Mouse (Mus musculus): ENCODE results near the gene Rpl18a.

Gene Rpl18a

GRCm38 (mm10) chr8:70897021-70897680 is at the start of gene Rpl18a:
Gene Rpl18a, minus strand, starts transcription at chr8:70897412.
- DNase-seq (ENCODE audit: low spot score), result peak; percentile 100

- DNase-seq (ENCODE audit: low spot score), result no peak
These were observed 46.0 kb upstream of the Rpl18a start for GRCm38 (mm10) chr8:70943187-70943586.

GRCm38 (mm10) chr8:70941478-70941877 is 44.3 kb upstream of the Rpl18a start:
- DNase-seq (ENCODE audit: low spot score), result no peak

GRCm38 (mm10) chr8:70937200-70937599 is 40.0 kb upstream of the Rpl18a start:
- peak; percentile 23 for DNase-seq (ENCODE audit: low spot score)

- no peak for DNase-seq (ENCODE audit: low spot score)
These were observed 37.6 kb upstream of the Rpl18a start for GRCm38 (mm10) chr8:70934786-70935185.

- DNase-seq (ENCODE audit: low spot score), result no peak
These were observed 35.8 kb upstream of the Rpl18a start for GRCm38 (mm10) chr8:70933036-70933435.

- no peak for DNase-seq (ENCODE audit: low spot score)
These were observed 34.5 kb upstream of the Rpl18a start for GRCm38 (mm10) chr8:70931731-70932130.

- DNase-seq (ENCODE audit: low spot score), result no peak
These were observed 31.6 kb upstream of the Rpl18a start for GRCm38 (mm10) chr8:70928778-70929322.

GRCm38 (mm10) chr8:70928096-70928495 is 30.9 kb upstream of the Rpl18a start:
- peak; percentile 26 for DNase-seq (ENCODE audit: low spot score)

- DNase-seq (ENCODE audit: low spot score), result no peak
These were observed 29.2 kb upstream of the Rpl18a start for GRCm38 (mm10) chr8:70926396-70926795.

- DNase-seq (ENCODE audit: low spot score), result no peak
These were observed 28.5 kb upstream of the Rpl18a start for GRCm38 (mm10) chr8:70925754-70926153.

- no peak for DNase-seq (ENCODE audit: low spot score)
These were observed 26.9 kb upstream of the Rpl18a start for GRCm38 (mm10) chr8:70924151-70924550.

GRCm38 (mm10) chr8:70920049-70920922 is 23.1 kb upstream of the Rpl18a start:
- DNase-seq (ENCODE audit: low spot score), result no peak

GRCm38 (mm10) chr8:70914704-70915103 is 17.5 kb upstream of the Rpl18a start:
- DNase-seq (ENCODE audit: low spot score), result no peak

- DNase-seq (ENCODE audit: low spot score), result no peak
These were observed 16.3 kb upstream of the Rpl18a start for GRCm38 (mm10) chr8:70913523-70913922.

GRCm38 (mm10) chr8:70912955-70913354 is 15.7 kb upstream of the Rpl18a start:
- no peak for DNase-seq (ENCODE audit: low spot score)

- DNase-seq (ENCODE audit: low spot score), result no peak
These were observed 14.4 kb upstream of the Rpl18a start for GRCm38 (mm10) chr8:70911596-70911995.

- no peak for DNase-seq (ENCODE audit: low spot score)
These were observed 10.3 kb upstream of the Rpl18a start for GRCm38 (mm10) chr8:70907518-70907917.

- peak; percentile 76 for DNase-seq (ENCODE audit: low spot score)
These were observed 8.9 kb upstream of the Rpl18a start, which contains the start of gene Map1s for GRCm38 (mm10) chr8:70905831-70906736. Gene Map1s, plus strand, starts transcription at chr8:70905932.

GRCm38 (mm10) chr8:70905463-70905830 is 8.2 kb upstream of the Rpl18a start:
- DNase-seq (ENCODE audit: low spot score), result no peak

GRCm38 (mm10) chr8:70904532-70904931 is 7.3 kb upstream of the Rpl18a start:
- DNase-seq (ENCODE audit: low spot score), result no peak

GRCm38 (mm10) chr8:70903582-70903981 is 6.4 kb upstream of the Rpl18a start:
- DNase-seq (ENCODE audit: low spot score), result no peak
